Mouse (Mus musculus) cerebellum, adult 2 months (tissue): ENCODE measurements around the gene Tbk1. TPM values are rescaled to one million over a fixed set of nuclear protein-coding genes. Genes with fewer than 3 reads are reported as not detected.

Experiments used
- DNase-seq, 2 experiments: peaks; one replicate each; pipeline ENCODE4 v3.0.0; 2021
- H3K27ac ChIP-seq: fragments of 200-500 bp; 2 replicates; pipeline ENCODE4 v1.5.1; 2012; ENCODE audit warnings: low read length, control low read depth, inconsistent platforms; ENCODE audit not compliant: insufficient read depth
- H3K27me3 ChIP-seq: fragments of 200-500 bp; 2 replicates; pipeline ENCODE4 v1.6.1; 2012; ENCODE audit warnings: inconsistent platforms, mild to moderate bottlenecking, low read length, moderate library complexity; ENCODE audit not compliant: control insufficient read depth, insufficient read depth
- H3K4me1 ChIP-seq: fragments of 200-500 bp; 2 replicates; pipeline ENCODE4 v1.6.1; 2011; ENCODE audit warnings: low read length; ENCODE audit not compliant: control insufficient read depth, insufficient read depth
- H3K4me3 ChIP-seq: fragments of 200-500 bp; replicated peaks from 2 replicates; pipeline ENCODE3; 2011; ENCODE audit warnings: mild to moderate bottlenecking, low read depth, low read length, control low read depth; ENCODE audit not compliant: insufficient read depth
- CTCF ChIP-seq: fragments of 200-500 bp; IDR thresholded peaks from 2 replicates; pipeline ENCODE4 v1.5.1; 2011; ENCODE audit warnings: low read depth, mild to moderate bottlenecking, control low read depth, low read length, moderate library complexity, borderline replicate concordance; ENCODE audit not compliant: insufficient read depth
- POLR2A ChIP-seq: fragments of 200-500 bp; IDR thresholded peaks from 2 replicates; pipeline ENCODE4 v1.6.1; 2011; ENCODE audit warnings: low read length, control low read depth, borderline replicate concordance; ENCODE audit not compliant: insufficient read depth
- WGBS: fragments of 180-500 bp; shearing (Covaris S2); methylation state at CpG from one replicate; pipeline ENCODE4 v1.1.7; 2018; 5-methylcytosine and 5-hydroxymethylcytosine counted together
- polyA plus RNA-seq: library from polyadenylated mRNA; depleted of rRNA; stranded (reverse); fragments of >200 nt; gene quantifications from 2 replicates; pipeline ENCODE4 v1.2.3, GENCODE M21; 2012

The Tbk1 gene
- polyA plus RNA-seq, 1 experiment: 42.1 TPM

GRCm38 (mm10) chr10:121550334-121550733 is 36.3 kb downstream of the Tbk1 start:
- TF ChIP-seq POLR2A (no peak), CTCF (no peak)
- Histone ChIP-seq H3K27ac (no peak overlapping the region), H3K4me1 (no peaks in the 10 kb centered on the region), H3K27me3 (no peaks in the 10 kb centered on the region), H3K4me3 (no peak overlapping the region)
- DNase-seq: no peak
- WGBS: 81% methylated on average over 9 of the region's 9 CpGs

- WGBS: 95% methylated on average over 5 of the region's 5 CpGs
- Histone ChIP-seq H3K4me3 (no peak overlapping the region), H3K4me1 (no peaks in the 10 kb centered on the region), H3K27me3 (no peaks in the 10 kb centered on the region), H3K27ac (no peak overlapping the region)
- no peak for DNase-seq
- TF ChIP-seq CTCF (no peak), POLR2A (no peak)
These were observed 36.9 kb downstream of the Tbk1 start for GRCm38 (mm10) chr10:121549670-121550069.

DNA sequence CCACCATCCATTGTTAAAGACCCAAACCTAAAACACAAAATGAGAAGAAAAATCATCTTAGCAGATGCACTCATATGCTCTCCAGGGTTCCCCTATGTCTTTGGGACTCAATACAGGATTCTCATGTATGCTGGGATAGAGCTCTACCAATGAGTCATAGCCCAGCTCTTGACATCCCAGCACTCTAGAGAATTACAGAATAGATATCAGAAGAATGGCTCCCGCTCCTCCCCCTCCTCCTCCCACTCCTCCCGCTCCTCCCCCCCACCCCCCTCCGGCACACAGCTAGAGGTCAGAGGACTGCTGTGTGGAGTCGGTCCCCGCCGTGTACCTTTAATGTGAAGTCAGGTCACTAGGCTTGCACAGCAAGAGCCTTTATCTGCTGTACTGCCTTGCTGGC is 39.4 kb downstream of the Tbk1 start:
- WGBS: 70% methylated on average over 6 of the region's 6 CpGs
- DNase-seq: no peak
- TF ChIP-seq CTCF (no peak), POLR2A (no peak)

DNA sequence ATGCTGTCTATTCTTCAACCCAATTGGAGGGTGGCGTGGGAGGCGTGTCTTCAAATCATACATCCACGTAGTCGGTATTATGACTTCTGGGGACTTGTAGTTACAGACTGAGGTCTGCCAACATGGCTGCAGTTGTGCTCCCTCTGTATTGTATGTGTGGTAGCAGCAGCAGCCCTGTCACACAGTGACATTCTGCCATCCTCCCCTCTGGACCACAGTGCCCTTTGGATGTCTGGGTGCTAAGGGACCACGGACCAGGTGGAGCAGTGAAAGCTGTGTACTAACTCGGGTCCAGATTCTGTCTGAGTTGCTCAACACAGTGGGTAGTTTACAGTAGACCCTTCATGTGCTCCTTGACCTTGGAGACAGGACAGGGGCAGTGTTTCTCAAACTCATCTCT is 43.0 kb downstream of the Tbk1 start:
- no peak overlapping the region for H3K27ac ChIP-seq
- WGBS: 93% methylated on average over 6 of the region's 6 CpGs
- TF ChIP-seq POLR2A (no peak), CTCF (no peak)

More for the DNA sequence above, 39.4 kb downstream of the Tbk1 start:
- Histone ChIP-seq H3K27me3 (no peaks in the 10 kb centered on the region), H3K4me1 (no peaks in the 10 kb centered on the region), H3K4me3 (no peak overlapping the region), H3K27ac (no peak overlapping the region)

GRCm38 (mm10) chr10:121542156-121542555 is 44.4 kb downstream of the Tbk1 start:
- DNase-seq: no peak
- Histone ChIP-seq H3K27me3 (no peaks in the 10 kb centered on the region), H3K4me1 (no peaks in the 10 kb centered on the region), H3K27ac (no peak overlapping the region), H3K4me3 (no peak overlapping the region)
- TF ChIP-seq CTCF: no peak
- TF ChIP-seq POLR2A: no peak
- WGBS: 94% methylated on average over 3 of the region's 3 CpGs

More for the DNA sequence above, 43.0 kb downstream of the Tbk1 start:
- H3K4me3 ChIP-seq: no peak overlapping the region
- no peaks in the 10 kb centered on the region for H3K27me3 ChIP-seq
- no peak for DNase-seq
- no peaks in the 10 kb centered on the region for H3K4me1 ChIP-seq

GRCm38 (mm10) chr10:121534995-121535394 is 51.6 kb downstream of the Tbk1 start:
- H3K4me1 ChIP-seq: no peaks in the 10 kb centered on the region
- no peak for TF ChIP-seq POLR2A
- no peak for TF ChIP-seq CTCF
- H3K27me3 ChIP-seq: no peaks in the 10 kb centered on the region
- no peak overlapping the region for H3K4me3 ChIP-seq
- no peak for DNase-seq
- H3K27ac ChIP-seq: no peak overlapping the region
- WGBS: 83% methylated on average over 4 of the region's 4 CpGs

GRCm38 (mm10) chr10:121533137-121533872 is 53.3 kb downstream of the Tbk1 start:
- Histone ChIP-seq H3K27me3 (no peaks in the 10 kb centered on the region), H3K4me1 (no peaks in the 10 kb centered on the region), H3K4me3 (peak overlapping the region; percentile 27), H3K27ac (no peak overlapping the region)
- DNase-seq: peak; percentile 64 to 70
- WGBS: 11% methylated on average over 32 of the region's 32 CpGs
- TF ChIP-seq CTCF (peak; percentile 54; the same call in 1 of the 2 replicates), POLR2A (no peak)

DNA sequence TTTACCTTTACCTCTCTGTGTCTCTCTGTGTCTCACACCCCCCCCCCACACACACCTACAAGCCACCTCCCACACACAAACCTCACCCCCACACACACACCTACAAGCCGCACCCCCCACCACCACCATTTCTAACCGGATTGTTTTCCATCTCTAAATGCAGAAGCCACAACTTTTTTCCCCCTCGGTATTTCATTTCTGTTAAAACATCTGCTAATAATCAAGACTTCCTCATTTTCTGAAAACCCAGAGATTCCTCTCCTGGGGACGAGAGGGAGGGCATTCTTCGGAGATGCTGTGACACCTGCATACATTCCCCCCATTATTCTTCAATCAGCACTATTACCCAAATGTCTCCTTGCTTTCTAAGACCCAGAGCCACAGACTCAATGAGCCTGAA is 55.0 kb downstream of the Tbk1 start:
- DNase-seq: no peak
- TF ChIP-seq POLR2A (no peak), CTCF (no peak)
- H3K27me3 ChIP-seq: no peaks in the 10 kb centered on the region
- H3K4me1 ChIP-seq: no peaks in the 10 kb centered on the region
- H3K27ac ChIP-seq: no peak overlapping the region
- H3K4me3 ChIP-seq: no peak overlapping the region
- 92% methylated on average over 5 of the region's 5 CpGs for WGBS
